Mouse (Mus musculus) forebrain, embryonic 12.5 days (tissue): ENCODE results near the gene Taar5. TPM values are rescaled to one million over a fixed set of nuclear protein-coding genes. Genes with fewer than 3 reads are reported as not detected.

Experiments used
- ATAC-seq: fragments of 200-750 bp; cut with Nextera tagmentation; 2 replicates; pipeline ENCODE4 v1.8.0; 2017; ENCODE audit warnings: moderate TSS enrichment; ENCODE audit not compliant: low FRiP score
- H3K27ac ChIP-seq: fragments of 300-500 bp; sonication (generic); 2 replicates; pipeline ENCODE4 v1.5.1; 2016; ENCODE audit warnings: mild to moderate bottlenecking
- H3K27me3 ChIP-seq: fragments of 300-500 bp; sonication (generic); 2 replicates; pipeline ENCODE4 v1.6.1; 2016; ENCODE audit warnings: mild to moderate bottlenecking
- H3K36me3 ChIP-seq: fragments of 300-500 bp; sonication (generic); replicated peaks from 2 replicates; pipeline ENCODE4 v1.6.1; 2016; ENCODE audit warnings: mild to moderate bottlenecking
- H3K4me1 ChIP-seq: fragments of 300-500 bp; sonication (generic); 2 replicates; pipeline ENCODE4 v1.6.1; 2016
- H3K4me2 ChIP-seq: fragments of 300-500 bp; sonication (generic); 2 replicates; pipeline ENCODE4 v1.6.1; 2016; ENCODE audit warnings: mild to moderate bottlenecking, moderate library complexity
- H3K4me3 ChIP-seq: fragments of 300-500 bp; sonication (generic); replicated peaks from 2 replicates; pipeline ENCODE4 v1.5.1; 2016; ENCODE audit warnings: mild to moderate bottlenecking
- H3K9ac ChIP-seq: fragments of 300-500 bp; sonication (generic); 2 replicates; pipeline ENCODE4 v1.6.1; 2016; ENCODE audit warnings: mild to moderate bottlenecking
- H3K9me3 ChIP-seq: fragments of 300-500 bp; sonication (generic); 2 replicates; pipeline ENCODE4 v1.6.1; 2016
- WGBS: fragments of 180-500 bp; shearing (Covaris S2); methylation state at CpG from one replicate; pipeline ENCODE4 v1.1.7; 2016; 5-methylcytosine and 5-hydroxymethylcytosine counted together
- polyA plus RNA-seq: library from polyadenylated mRNA; unstranded; fragments of >200 nt; fragmentation: Nextera tagmentation; extraction: Ambion mirVana; gene quantifications from 2 replicates; pipeline ENCODE4 v1.2.1, GENCODE M21; 2016

The Taar5 gene
- polyA plus RNA-seq: not detected in 2 replicates

GRCm38 (mm10) chr10:23970656-23971165, at the start of gene Taar5:
Gene Taar5, plus strand, starts transcription at chr10:23970706.
- H3K27me3 ChIP-seq: no peaks in the 10 kb centered on the region
- H3K9me3 ChIP-seq: no peaks in the 10 kb centered on the region
- H3K27ac ChIP-seq: no peak within 1 kb of the TSS
- ATAC-seq: no peak
- H3K4me3 ChIP-seq: no peak within 1 kb of the TSS
- no peak within 1 kb of the TSS for H3K9ac ChIP-seq
- no peaks in the 10 kb centered on the region for H3K36me3 ChIP-seq
- no peak within 1 kb of the TSS for H3K4me2 ChIP-seq
- WGBS: 89% methylated on average over 11 of the region's 11 CpGs
- no peaks in the 10 kb centered on the region for H3K4me1 ChIP-seq

- Histone ChIP-seq H3K36me3 (no peaks in the 10 kb centered on the region), H3K4me1 (no peaks in the 10 kb centered on the region), H3K9ac (no peak overlapping the region), H3K27me3 (no peaks in the 10 kb centered on the region), H3K4me3 (no peak overlapping the region), H3K4me2 (no peak overlapping the region), H3K9me3 (no peaks in the 10 kb centered on the region), H3K27ac (no peak overlapping the region)
- 81% methylated on average over 3 of the region's 3 CpGs for WGBS
- no peak for ATAC-seq
Measured at GRCm38 (mm10) chr10:23922468-23922867, 48.0 kb upstream of the Taar5 start.

- Histone ChIP-seq H3K4me1 (no peaks in the 10 kb centered on the region), H3K9me3 (no peaks in the 10 kb centered on the region), H3K27me3 (no peaks in the 10 kb centered on the region), H3K9ac (no peak overlapping the region), H3K4me2 (no peak overlapping the region), H3K27ac (no peak overlapping the region), H3K36me3 (no peaks in the 10 kb centered on the region), H3K4me3 (no peak overlapping the region)
- ATAC-seq: no peak
- 79% methylated on average over 2 of the region's 2 CpGs for WGBS
Measured at GRCm38 (mm10) chr10:23923941-23924340, 46.6 kb upstream of the Taar5 start.

- Histone ChIP-seq H3K4me2 (no peak overlapping the region), H3K4me1 (0 out of 2 replicates have a peak, but pooled peaks cover 3% of the 10 kb centered on the region), H3K36me3 (no peaks in the 10 kb centered on the region), H3K27ac (no peak overlapping the region), H3K9ac (no peak overlapping the region), H3K4me3 (no peak overlapping the region), H3K9me3 (no peaks in the 10 kb centered on the region), H3K27me3 (no peaks in the 10 kb centered on the region)
- WGBS: 41% methylated on average over 4 of the region's 4 CpGs
- no peak for ATAC-seq
Measured at GRCm38 (mm10) chr10:23937613-23938012, 32.9 kb upstream of the Taar5 start.

GRCm38 (mm10) chr10:23938312-23938711, 32.2 kb upstream of the Taar5 start, which contains the start of gene Taar2:
Gene Taar2, plus strand, starts transcription at chr10:23938572.
- Histone ChIP-seq H3K9me3 (no peaks in the 10 kb centered on the region), H3K4me2 (no peak within 1 kb of the TSS), H3K4me3 (no peak within 1 kb of the TSS), H3K27me3 (no peaks in the 10 kb centered on the region), H3K36me3 (no peaks in the 10 kb centered on the region), H3K9ac (no peak within 1 kb of the TSS), H3K27ac (no peak within 1 kb of the TSS), H3K4me1 (0 out of 2 replicates have a peak, but pooled peaks cover 3% of the 10 kb centered on the region)
- ATAC-seq: no peak
- WGBS: 58% methylated on average over 6 of the region's 6 CpGs

- H3K4me2 ChIP-seq: no peak overlapping the region
- no peak overlapping the region for H3K9ac ChIP-seq
- no peaks in the 10 kb centered on the region for H3K9me3 ChIP-seq
- H3K4me1 ChIP-seq: 0 out of 2 replicates have a peak, but pooled peaks cover 3% of the 10 kb centered on the region
- no peak overlapping the region for H3K27ac ChIP-seq
- no peak overlapping the region for H3K4me3 ChIP-seq
- 81% methylated on average over 5 of the region's 5 CpGs for WGBS
- no peaks in the 10 kb centered on the region for H3K36me3 ChIP-seq
- ATAC-seq: no peak
- no peaks in the 10 kb centered on the region for H3K27me3 ChIP-seq
Measured at GRCm38 (mm10) chr10:23942465-23942864, 28.0 kb upstream of the Taar5 start.

GRCm38 (mm10) chr10:23948026-23948425, 22.5 kb upstream of the Taar5 start:
- Histone ChIP-seq H3K9me3 (no peaks in the 10 kb centered on the region), H3K4me1 (no peaks in the 10 kb centered on the region), H3K27ac (no peak overlapping the region), H3K9ac (no peak overlapping the region), H3K4me3 (no peak overlapping the region), H3K36me3 (no peaks in the 10 kb centered on the region), H3K27me3 (no peaks in the 10 kb centered on the region), H3K4me2 (no peak overlapping the region)
- WGBS: 65% methylated on average over 7 of the region's 7 CpGs
- ATAC-seq: no peak

GRCm38 (mm10) chr10:23949508-23950005, 20.9 kb upstream of the Taar5 start, which contains the start of gene Taar3:
Gene Taar3, plus strand, starts transcription at chr10:23949558.
- Histone ChIP-seq H3K9me3 (no peaks in the 10 kb centered on the region), H3K36me3 (no peaks in the 10 kb centered on the region), H3K27me3 (no peaks in the 10 kb centered on the region), H3K4me2 (no peak within 1 kb of the TSS), H3K4me3 (no peak within 1 kb of the TSS), H3K9ac (no peak within 1 kb of the TSS), H3K27ac (no peak within 1 kb of the TSS), H3K4me1 (no peaks in the 10 kb centered on the region)
- WGBS: 91% methylated on average over 16 of the region's 16 CpGs
- ATAC-seq: no peak

GRCm38 (mm10) chr10:23951714-23952113, 18.8 kb upstream of the Taar5 start:
- no peak for ATAC-seq
- no peak overlapping the region for H3K4me2 ChIP-seq
- 89% methylated on average over 6 of the region's 6 CpGs for WGBS
- no peak overlapping the region for H3K9ac ChIP-seq
- H3K9me3 ChIP-seq: no peaks in the 10 kb centered on the region
- no peak overlapping the region for H3K4me3 ChIP-seq
- H3K27ac ChIP-seq: no peak overlapping the region
- H3K36me3 ChIP-seq: no peaks in the 10 kb centered on the region
- no peaks in the 10 kb centered on the region for H3K27me3 ChIP-seq
- H3K4me1 ChIP-seq: no peaks in the 10 kb centered on the region

GRCm38 (mm10) chr10:23959071-23959470, 11.4 kb upstream of the Taar5 start:
- Histone ChIP-seq H3K9me3 (no peaks in the 10 kb centered on the region), H3K9ac (no peak overlapping the region), H3K4me1 (no peaks in the 10 kb centered on the region), H3K4me2 (no peak overlapping the region), H3K27ac (no peak overlapping the region), H3K36me3 (no peaks in the 10 kb centered on the region), H3K27me3 (no peaks in the 10 kb centered on the region), H3K4me3 (no peak overlapping the region)
- 73% methylated on average over 3 of the region's 3 CpGs for WGBS
- ATAC-seq: no peak

GRCm38 (mm10) chr10:23960444-23960915, 10.0 kb upstream of the Taar5 start, which contains the start of gene Taar4:
Gene Taar4, plus strand, starts transcription at chr10:23960494.
- Histone ChIP-seq H3K9ac (no peak within 1 kb of the TSS), H3K4me1 (no peaks in the 10 kb centered on the region), H3K4me3 (no peak within 1 kb of the TSS), H3K27me3 (no peaks in the 10 kb centered on the region), H3K36me3 (no peaks in the 10 kb centered on the region), H3K4me2 (no peak within 1 kb of the TSS), H3K27ac (no peak within 1 kb of the TSS), H3K9me3 (no peaks in the 10 kb centered on the region)
- 94% methylated on average over 13 of the region's 13 CpGs for WGBS
- ATAC-seq: no peak

GRCm38 (mm10) chr10:23963444-23963843, 7.1 kb upstream of the Taar5 start:
- no peak overlapping the region for H3K4me2 ChIP-seq
- no peaks in the 10 kb centered on the region for H3K27me3 ChIP-seq
- H3K4me3 ChIP-seq: no peak overlapping the region
- H3K36me3 ChIP-seq: no peaks in the 10 kb centered on the region
- H3K9ac ChIP-seq: no peak overlapping the region
- no peaks in the 10 kb centered on the region for H3K4me1 ChIP-seq
- no peak overlapping the region for H3K27ac ChIP-seq
- no peaks in the 10 kb centered on the region for H3K9me3 ChIP-seq
- ATAC-seq: no peak
- 62% methylated on average over 3 of the region's 3 CpGs for WGBS
